Mouse (Mus musculus): ENCODE results near the gene Chek2. TPM values are rescaled to one million over a fixed set of nuclear protein-coding genes. Genes with fewer than 3 reads are reported as not detected.
"Not testable (repeated sequence)": the region's sequence is repeated elsewhere in the genome, so short reads cannot be mapped to it uniquely, and the experiment has no call there.

The Chek2 gene
- total and polyA plus RNA-seq, 3 experiments: 22.2 to 24.1 TPM; not detected in 1

DNA sequence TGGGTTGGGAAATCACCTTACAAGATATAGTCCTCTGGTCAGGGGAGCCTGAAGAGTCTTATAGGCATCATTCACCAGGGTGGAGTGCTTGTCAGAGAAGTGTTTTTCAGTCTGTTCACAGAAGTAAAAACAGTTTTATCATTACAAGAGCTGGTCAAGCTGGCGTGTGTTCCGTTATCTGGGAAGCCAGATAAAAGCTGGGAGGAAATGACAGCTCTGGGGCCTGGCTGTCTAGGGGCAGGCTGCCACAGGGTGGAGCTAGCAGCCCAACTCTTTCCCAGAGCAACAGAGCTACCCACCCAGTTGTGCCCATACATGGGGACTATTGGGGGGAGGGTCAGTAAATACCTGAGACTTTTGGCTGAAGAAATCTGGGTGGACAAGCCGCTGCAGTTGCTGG is 3.8 kb upstream of the Chek2 start (continued):
- TF ChIP-seq SIN3A (IDR thresholded peaks at IDR 0.05; ENCODE audit: low read length) (peak; percentile 98), POLR2AphosphoS5 (IDR thresholded peaks at IDR 0.05; ENCODE audit: borderline replicate concordance, low read depth, low read length) (no peak), GATA1 (IDR thresholded peaks at IDR 0.05; ENCODE audit: low read depth, low read length) (peak; percentile 99), MAX (IDR thresholded peaks at IDR 0.05; ENCODE audit: low read length) (peak; percentile 63), NELFE (IDR thresholded peaks at IDR 0.05; ENCODE audit: low read depth, low read length) (peak; percentile 58), MYC (IDR thresholded peaks at IDR 0.05; ENCODE audit: low read depth, low read length) (peak; percentile 53; the same call in 1 of the 2 replicates), SMC3 (IDR thresholded peaks at IDR 0.05; ENCODE audit: low read depth, low read length) (peak; percentile 48), TAL1 (IDR thresholded peaks at IDR 0.05; ENCODE audit: low read length) (peak; percentile 98), MAFK (IDR thresholded peaks at IDR 0.05; ENCODE audit: borderline replicate concordance, low read depth, low read length) (peak; percentile 61; the same call in 1 of the 2 replicates), ELF1 (IDR thresholded peaks at IDR 0.05; ENCODE audit: low read depth, low read length) (peak; percentile 51; the same call in 1 of the 2 replicates), KAT2A (conservative IDR thresholded peaks at IDR 0.05; ENCODE audit: low read depth, low read length) (0 out of 2 replicates have a peak, but pooled peaks have one; percentile 32), ZC3H11A (IDR thresholded peaks at IDR 0.05; ENCODE audit: low read depth, low read length) (0 out of 2 replicates have a peak, but pooled peaks have one; percentile 20), UBTF (IDR thresholded peaks at IDR 0.05; ENCODE audit: borderline replicate concordance, insufficient read depth, low read depth, low read length) (no peak), ZMIZ1 (IDR thresholded peaks at IDR 0.05; ENCODE audit: low read depth, low read length) (peak; percentile 88)

DNA sequence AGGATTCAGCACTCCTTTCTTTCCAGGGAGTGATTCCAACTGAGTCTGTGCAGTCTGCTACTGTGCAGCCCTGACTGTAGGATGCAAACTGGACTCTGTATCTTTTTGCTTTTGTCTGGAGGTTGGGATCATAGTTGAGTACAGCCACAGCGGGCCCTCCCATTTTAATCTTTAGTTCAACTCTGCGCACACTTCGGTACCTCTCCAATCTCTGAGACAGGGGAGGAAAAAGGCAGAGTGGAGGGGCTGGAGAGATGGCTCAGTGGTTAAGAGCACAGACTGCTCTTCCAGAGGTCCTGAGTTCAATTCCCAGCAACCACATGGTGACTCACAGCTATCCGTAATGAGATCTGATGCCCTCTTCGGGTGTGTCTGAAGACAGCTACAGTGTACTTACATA is 1.8 kb upstream of the Chek2 start:
- H3K27me3 ChIP-seq (ENCODE audit: control insufficient read depth in 1 of 2, insufficient read depth in 2 of 2, low read length in 2 of 2); H3K9me3 ChIP-seq (replicated peaks; ENCODE audit: insufficient read depth, low read length): not testable (repeated sequence)
- TF ChIP-seq TBP (IDR thresholded peaks at IDR 0.05; ENCODE audit: low read depth, low read length): peak; percentile 96
- Histone ChIP-seq H3K9ac (ENCODE audit: control insufficient read depth, low read depth, low read length, poor library complexity, severe bottlenecking) (peak overlapping the region; percentile 31), H3K4me1 (ENCODE audit: control insufficient read depth in 1 of 2, insufficient read depth in 2 of 2, low read length in 2 of 2) (peaks cover 6 to 21% of the 10 kb centered on the region in 2 experiments), H3K36me3 (ENCODE audit: control insufficient read depth in 1 of 2, insufficient read depth in 2 of 2, low read length in 2 of 2) (peaks cover 2 to 36% of the 10 kb centered on the region in 2 experiments), H3K4me3 (ENCODE audit: control insufficient read depth in 1 of 2, insufficient read depth in 1 of 2, low read depth in 2 of 2, low read length in 2 of 2) (peak overlapping the region; percentile 16 to 69; a peak in 3 of 4 replicates), H3K79me2 (ENCODE audit: control insufficient read depth, insufficient read depth, low read length, poor library complexity) (peaks cover 21% of the 10 kb centered on the region), H3K27ac (ENCODE audit: control insufficient read depth, low read depth, low read length) (peak overlapping the region; percentile 67)
- peak; percentile 61 for DNase-seq (ENCODE audit: low read depth, low spot score)

DNA sequence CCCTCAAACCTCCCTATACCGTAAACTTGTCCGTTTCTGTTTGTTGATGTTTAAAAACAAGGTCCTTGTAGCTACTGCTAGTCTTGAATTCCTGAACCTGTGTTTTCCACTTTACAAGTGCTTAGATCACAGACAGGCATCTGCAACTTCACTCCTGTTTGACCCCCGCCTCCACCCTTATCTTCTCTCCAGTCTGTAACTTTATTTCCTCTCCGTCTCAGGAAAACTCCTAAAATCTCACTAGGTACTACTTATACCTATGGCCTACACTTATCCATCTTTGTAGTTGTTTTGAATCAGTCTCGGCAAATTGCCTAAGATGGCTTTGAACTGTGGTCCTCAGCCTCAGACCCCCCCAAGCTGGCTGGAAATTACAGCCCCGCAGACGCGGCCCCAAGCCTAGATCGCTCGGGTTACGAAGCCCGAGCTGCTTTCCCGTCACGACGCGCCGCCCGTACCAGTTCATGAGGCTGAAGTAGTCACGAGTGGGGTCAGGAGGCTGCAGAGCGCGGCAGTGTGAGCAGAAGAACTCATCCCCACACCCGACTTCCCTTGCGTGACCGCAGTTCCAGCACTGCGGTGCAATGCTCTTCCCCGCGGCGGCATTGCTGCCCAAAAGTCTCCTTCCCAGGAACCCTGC is 621 bp upstream of the Chek2 start:
- no peaks in the 10 kb centered on the region for H3K27me3 ChIP-seq (ENCODE audit: control insufficient read depth in 1 of 2, insufficient read depth in 2 of 2, low read length in 2 of 2)
- peaks cover 5 to 36% of the 10 kb centered on the region in 2 experiments for H3K36me3 ChIP-seq (ENCODE audit: control insufficient read depth in 1 of 2, insufficient read depth in 2 of 2, low read length in 2 of 2)
- peak; percentile 75 for DNase-seq (ENCODE audit: low read depth, low spot score)
- H3K79me2 ChIP-seq (ENCODE audit: control insufficient read depth, insufficient read depth, low read length, poor library complexity): peaks cover 22% of the 10 kb centered on the region
- peak overlapping the region; percentile 78 for H3K9ac ChIP-seq (ENCODE audit: control insufficient read depth, low read depth, low read length, poor library complexity, severe bottlenecking)
- peak overlapping the region; percentile 69 to 84 for H3K4me3 ChIP-seq (ENCODE audit: control insufficient read depth in 1 of 2, insufficient read depth in 1 of 2, low read depth in 2 of 2, low read length in 2 of 2)
- peak overlapping the region; percentile 79 for H3K27ac ChIP-seq (ENCODE audit: control insufficient read depth, low read depth, low read length)
- H3K9me3 ChIP-seq (replicated peaks; ENCODE audit: insufficient read depth, low read length): no peaks in the 10 kb centered on the region
- peaks cover 6 to 21% of the 10 kb centered on the region in 2 experiments for H3K4me1 ChIP-seq (ENCODE audit: control insufficient read depth in 1 of 2, insufficient read depth in 2 of 2, low read length in 2 of 2)
- TF ChIP-seq MEF2A (IDR thresholded peaks at IDR 0.05; ENCODE audit: extremely low read depth, insufficient replicate concordance, low read depth, low read length, poor library complexity, severe bottlenecking) (no peak), ELF1 (IDR thresholded peaks at IDR 0.05; ENCODE audit: low read depth, low read length) (no peak), POLR2AphosphoS5 (IDR thresholded peaks at IDR 0.05; ENCODE audit: borderline replicate concordance, low read depth, low read length) (no peak), E2F4 (IDR thresholded peaks at IDR 0.05; ENCODE audit: borderline replicate concordance, low read depth, low read length) (no peak), NELFE (IDR thresholded peaks at IDR 0.05; ENCODE audit: low read depth, low read length) (peak; percentile 5), BHLHE40 (IDR thresholded peaks at IDR 0.05; ENCODE audit: borderline replicate concordance, low read depth, low read length) (no peak), POLR2A (IDR thresholded peaks at IDR 0.05; ENCODE audit: control insufficient read depth in 1 of 2, insufficient read depth in 1 of 2, low read depth in 1 of 2, low read length in 2 of 2, poor library complexity in 1 of 2) (no peak), TCF12 (IDR thresholded peaks at IDR 0.05; ENCODE audit: low read depth, low read length) (peak; percentile 90), RCOR1 (IDR thresholded peaks at IDR 0.05; ENCODE audit: low read depth, low read length) (peak; percentile 82), ZKSCAN1 (IDR thresholded peaks at IDR 0.05; ENCODE audit: low read depth, low read length) (no peak), RAD21 (IDR thresholded peaks at IDR 0.05; ENCODE audit: low read depth, low read length) (no peak), GABPA (IDR thresholded peaks at IDR 0.05; ENCODE audit: low read depth, low read length) (no peak), MAZ (IDR thresholded peaks at IDR 0.05; ENCODE audit: low read depth, low read length) (peak; percentile 96), ETS1 (IDR thresholded peaks at IDR 0.05; ENCODE audit: low read depth, low read length) (peak; percentile 64; the same call in 1 of the 2 replicates), ZC3H11A (IDR thresholded peaks at IDR 0.05; ENCODE audit: low read depth, low read length) (no peak), SMC3 (IDR thresholded peaks at IDR 0.05; ENCODE audit: low read depth, low read length) (no peak), MAX (IDR thresholded peaks at IDR 0.05; ENCODE audit: low read length) (peak; percentile 29; the same call in 1 of the 2 replicates), UBTF (IDR thresholded peaks at IDR 0.05; ENCODE audit: borderline replicate concordance, insufficient read depth, low read depth, low read length) (no peak), USF1 (IDR thresholded peaks at IDR 0.05; ENCODE audit: low read depth, low read length) (no peak)
